Mouse (Mus musculus) midbrain, embryonic 15.5 days (tissue): Measurements from ENCODE around the gene Pla2g12a. TPM values are rescaled to one million over a fixed set of nuclear protein-coding genes. Genes with fewer than 3 reads are reported as not detected.

Experiments used
- ATAC-seq: fragments of 200-750 bp; cut with Nextera tagmentation; replicated peaks from 2 replicates; pipeline ENCODE4 v1.8.0; 2017; ENCODE audit warnings: moderate TSS enrichment
- H3K27ac ChIP-seq: fragments of 300-500 bp; sonication (generic); 2 replicates; pipeline ENCODE4 v1.5.1; 2015; ENCODE audit warnings: mild to moderate bottlenecking, inconsistent platforms
- H3K27me3 ChIP-seq: fragments of 300-500 bp; sonication (generic); replicated peaks from 2 replicates; pipeline ENCODE4 v1.6.1; 2015; ENCODE audit warnings: inconsistent platforms
- H3K36me3 ChIP-seq: fragments of 300-500 bp; sonication (generic); replicated peaks from 2 replicates; pipeline ENCODE4 v1.6.1; 2015; ENCODE audit warnings: inconsistent platforms
- H3K4me1 ChIP-seq: fragments of 300-500 bp; sonication (generic); 2 replicates; pipeline ENCODE4 v1.6.1; 2015; ENCODE audit warnings: inconsistent platforms
- H3K4me2 ChIP-seq: fragments of 300-500 bp; sonication (generic); 2 replicates; pipeline ENCODE4 v1.6.1; 2015; ENCODE audit warnings: inconsistent platforms, mild to moderate bottlenecking, moderate library complexity
- H3K4me3 ChIP-seq: fragments of 300-500 bp; sonication (generic); 2 replicates; pipeline ENCODE4 v1.5.1; 2015; ENCODE audit warnings: mild to moderate bottlenecking, inconsistent platforms
- H3K9ac ChIP-seq: fragments of 300-500 bp; sonication (generic); 2 replicates; pipeline ENCODE4 v1.6.1; 2015; ENCODE audit warnings: mild to moderate bottlenecking, inconsistent platforms
- H3K9me3 ChIP-seq: fragments of 300-500 bp; sonication (generic); 2 replicates; pipeline ENCODE4 v1.6.1; 2016; ENCODE audit warnings: inconsistent platforms
- WGBS: fragments of 180-500 bp; shearing (Covaris S2); methylation state at CpG from one replicate; pipeline ENCODE4 v1.1.7; 2015; ENCODE audit warnings: mixed read lengths; 5-methylcytosine and 5-hydroxymethylcytosine counted together
- polyA plus RNA-seq: library from polyadenylated mRNA; unstranded; fragments of >200 nt; fragmentation: Nextera tagmentation; extraction: Ambion mirVana; gene quantifications from 2 replicates; pipeline ENCODE4 v1.2.1, GENCODE M21; 2015

Gene Pla2g12a
- polyA plus RNA-seq, 1 experiment from 2014 or later, result 37.4 TPM

DNA sequence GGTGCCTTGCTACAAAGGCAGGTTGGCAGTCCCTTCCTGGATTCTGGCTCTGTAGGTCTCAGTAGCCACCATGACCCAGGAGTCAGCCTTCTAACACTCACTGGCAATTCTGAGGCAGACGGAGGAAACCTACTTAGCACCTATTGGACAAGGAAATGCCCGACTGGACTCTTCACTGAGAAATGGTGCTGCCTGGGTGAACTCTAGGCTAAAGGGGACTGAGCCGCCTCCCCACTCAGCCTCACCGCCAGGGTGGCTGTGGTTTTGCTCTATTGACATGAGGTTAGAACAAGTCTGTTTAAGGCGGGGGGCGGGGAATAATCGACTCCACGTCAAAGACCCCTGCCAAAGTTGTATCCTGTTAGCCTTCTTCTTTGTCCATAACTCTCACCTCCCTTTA is 25.5 kb downstream of the Pla2g12a start:
- H3K4me2 ChIP-seq, result no peak overlapping the region
- no peaks in the 10 kb centered on the region for H3K9me3 ChIP-seq
- ATAC-seq, result no peak
- peaks cover 11% of the 10 kb centered on the region for H3K4me1 ChIP-seq
- no peaks in the 10 kb centered on the region for H3K36me3 ChIP-seq
- 84% methylated on average over 8 of the region's 8 CpGs for WGBS
- no peaks in the 10 kb centered on the region for H3K27me3 ChIP-seq
- H3K9ac ChIP-seq, result no peak overlapping the region
- no peak overlapping the region for H3K4me3 ChIP-seq
- H3K27ac ChIP-seq, result no peak overlapping the region

DNA sequence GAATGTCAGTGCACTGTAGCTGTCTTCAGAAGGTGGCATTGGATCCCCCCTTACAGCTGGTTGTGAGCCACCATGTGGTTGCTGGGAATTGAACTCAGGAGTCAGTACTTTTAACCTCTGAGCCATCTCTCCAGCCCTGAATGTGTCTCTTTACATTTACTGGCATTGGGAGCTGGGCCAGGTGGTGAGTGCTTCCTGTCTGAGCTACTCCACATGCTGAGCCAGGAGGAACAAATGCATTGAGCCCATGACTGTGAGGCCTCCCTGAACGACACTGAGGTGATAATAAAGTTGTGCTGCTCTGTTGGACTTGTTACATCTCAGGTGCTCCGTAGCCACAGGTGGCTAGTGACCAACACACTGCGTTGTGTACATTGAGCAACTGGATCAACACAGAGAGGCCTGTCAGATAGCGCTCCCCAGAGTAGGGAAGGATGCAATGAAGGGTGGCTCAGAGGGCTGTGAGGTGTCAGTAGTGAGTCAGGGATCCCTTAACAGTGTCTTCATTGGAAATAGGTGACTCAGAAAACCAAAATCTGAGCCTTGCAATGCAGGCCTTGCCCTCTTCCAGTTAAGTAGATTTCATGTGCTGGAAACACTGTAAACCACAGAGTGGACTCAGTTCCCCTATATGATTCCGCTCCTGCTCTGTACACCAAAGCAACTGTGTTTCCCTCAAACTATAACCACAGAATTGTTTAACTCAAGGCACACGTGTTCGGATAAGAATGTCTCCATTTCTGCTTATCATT is 26.2 kb downstream of the Pla2g12a start:
- Histone ChIP-seq H3K27me3 (no peaks in the 10 kb centered on the region), H3K4me1 (peaks cover 11% of the 10 kb centered on the region), H3K4me2 (no peak overlapping the region), H3K4me3 (no peak overlapping the region), H3K9me3 (no peaks in the 10 kb centered on the region), H3K27ac (no peak overlapping the region), H3K36me3 (no peaks in the 10 kb centered on the region), H3K9ac (no peak overlapping the region)
- WGBS, result 88% methylated on average over 7 of the region's 7 CpGs
- no peak for ATAC-seq

DNA sequence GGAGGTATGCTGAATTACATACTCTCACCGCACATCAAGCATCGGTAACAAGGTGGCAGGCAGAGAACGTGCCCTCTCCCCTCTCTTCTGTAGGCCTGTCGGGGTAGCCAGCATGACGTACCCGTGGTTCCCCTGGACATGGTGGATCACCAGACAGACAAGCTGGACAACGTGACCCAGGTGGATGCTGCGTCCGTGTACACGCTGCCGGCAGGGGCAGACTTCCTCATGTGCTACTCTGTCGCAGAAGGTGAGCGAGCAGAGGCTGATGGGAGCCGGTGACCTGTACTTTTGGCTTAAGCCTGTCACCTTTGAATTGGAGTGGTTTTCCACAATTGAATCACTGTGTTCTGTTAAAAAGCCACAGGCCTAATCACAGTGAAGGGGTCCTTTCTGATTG is 33.6 kb downstream of the Pla2g12a start:
- no peak overlapping the region for H3K4me3 ChIP-seq
- H3K4me2 ChIP-seq, result no peak overlapping the region
- no peaks in the 10 kb centered on the region for H3K27me3 ChIP-seq
- H3K36me3 ChIP-seq, result no peaks in the 10 kb centered on the region
- no peaks in the 10 kb centered on the region for H3K4me1 ChIP-seq
- no peak overlapping the region for H3K27ac ChIP-seq
- no peak for ATAC-seq
- no peaks in the 10 kb centered on the region for H3K9me3 ChIP-seq
- no peak overlapping the region for H3K9ac ChIP-seq
- 94% methylated on average over 14 of the region's 14 CpGs for WGBS

DNA sequence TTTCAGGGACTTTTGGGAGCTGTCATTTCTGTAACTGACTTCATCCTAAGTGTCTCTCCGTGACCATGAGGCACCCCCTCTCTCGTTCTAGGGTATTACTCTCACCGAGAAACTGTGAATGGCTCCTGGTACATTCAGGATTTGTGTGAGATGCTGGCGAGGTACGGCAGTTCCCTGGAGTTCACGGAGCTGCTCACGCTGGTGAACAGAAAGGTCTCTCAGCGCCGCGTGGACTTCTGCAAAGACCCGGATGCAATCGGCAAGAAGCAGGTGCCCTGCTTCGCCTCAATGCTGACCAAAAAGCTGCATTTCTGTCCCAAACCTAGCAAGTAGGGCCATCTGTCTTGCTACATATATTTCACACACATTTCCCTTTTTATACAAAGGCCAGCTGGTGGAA is 34.8 kb downstream of the Pla2g12a start:
- no peaks in the 10 kb centered on the region for H3K9me3 ChIP-seq
- H3K27ac ChIP-seq, result no peak overlapping the region
- no peaks in the 10 kb centered on the region for H3K27me3 ChIP-seq
- no peaks in the 10 kb centered on the region for H3K36me3 ChIP-seq
- no peak overlapping the region for H3K4me2 ChIP-seq
- 90% methylated on average over 13 of the region's 13 CpGs for WGBS
- H3K4me3 ChIP-seq, result no peak overlapping the region
- no peaks in the 10 kb centered on the region for H3K4me1 ChIP-seq
- no peak for ATAC-seq
- H3K9ac ChIP-seq, result no peak overlapping the region

DNA sequence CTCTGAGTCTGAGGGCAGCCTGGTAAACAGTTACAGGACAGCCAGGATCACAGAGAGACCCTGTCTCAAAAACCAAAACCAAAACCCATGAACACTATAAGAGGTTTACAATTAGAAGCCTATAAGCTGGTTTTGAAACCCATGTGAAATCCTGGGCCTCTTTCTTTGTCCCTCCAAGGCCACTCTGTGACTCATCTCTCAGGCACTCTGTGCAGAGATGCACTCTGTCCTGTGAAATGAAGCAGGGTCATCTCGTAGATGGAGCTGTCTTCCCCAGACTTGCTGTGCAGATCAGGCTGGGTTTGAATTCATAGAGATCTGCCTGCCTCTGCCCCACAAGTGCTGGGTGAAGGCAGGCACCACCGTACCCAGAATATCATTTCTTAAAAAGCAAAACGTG is 39.0 kb downstream of the Pla2g12a start:
- 80% methylated on average over 3 of the region's 3 CpGs for WGBS
- H3K4me1 ChIP-seq, result 0 out of 2 replicates have a peak, but pooled peaks cover 2% of the 10 kb centered on the region
- no peak for ATAC-seq
- no peak overlapping the region for H3K4me3 ChIP-seq
- H3K27ac ChIP-seq, result no peak overlapping the region
- no peak overlapping the region for H3K9ac ChIP-seq
- H3K36me3 ChIP-seq, result no peaks in the 10 kb centered on the region
- no peaks in the 10 kb centered on the region for H3K27me3 ChIP-seq
- H3K4me2 ChIP-seq, result no peak overlapping the region
- H3K9me3 ChIP-seq, result no peaks in the 10 kb centered on the region

DNA sequence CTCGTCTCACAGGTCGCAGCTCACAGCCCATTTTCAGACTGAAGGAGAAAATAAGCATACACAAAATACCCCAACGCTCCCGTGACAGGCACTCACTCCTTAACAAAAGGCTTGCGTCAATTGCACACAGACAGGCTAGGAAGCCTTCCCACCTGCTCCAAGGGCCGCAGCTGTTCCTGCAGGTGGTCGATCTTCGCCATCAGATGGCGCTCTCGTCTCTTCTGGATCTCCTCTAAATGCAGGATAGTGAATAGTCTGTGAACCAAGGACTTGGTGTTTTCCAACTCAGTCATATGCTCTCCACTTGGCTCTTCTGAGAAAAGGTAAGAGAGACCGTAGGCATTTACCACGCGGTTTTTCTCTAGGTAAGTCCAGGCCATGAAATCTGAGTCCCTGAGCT is 40.0 kb downstream of the Pla2g12a start:
- no peak overlapping the region for H3K27ac ChIP-seq
- H3K36me3 ChIP-seq, result no peaks in the 10 kb centered on the region
- 13% methylated on average over 13 of the region's 13 CpGs for WGBS
- no peak overlapping the region for H3K4me3 ChIP-seq
- 0 out of 2 replicates have a peak, but pooled peaks cover 2% of the 10 kb centered on the region for H3K4me1 ChIP-seq
- no peaks in the 10 kb centered on the region for H3K9me3 ChIP-seq
- no peak overlapping the region for H3K9ac ChIP-seq
- ATAC-seq, result peak; percentile 87
- no peaks in the 10 kb centered on the region for H3K27me3 ChIP-seq
- H3K4me2 ChIP-seq, result no peak overlapping the region

DNA sequence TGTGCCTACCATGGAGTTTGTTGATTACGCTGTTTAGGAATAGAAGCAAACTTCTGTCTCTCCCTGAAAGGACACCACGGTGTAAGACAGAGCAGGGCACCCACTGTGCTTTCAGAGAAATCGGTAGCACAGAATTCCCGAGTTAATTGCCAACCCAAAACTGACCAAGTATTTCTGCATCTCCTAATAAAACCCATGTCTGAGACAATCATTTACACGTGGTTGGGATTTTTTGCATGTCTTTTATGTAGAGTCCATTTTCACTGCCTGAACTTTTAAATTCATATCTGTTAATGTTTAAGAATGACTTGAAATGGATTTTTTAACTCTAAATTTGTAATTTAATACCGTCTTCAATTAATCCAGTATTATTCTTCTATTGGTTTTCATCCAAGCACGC is 45.2 kb downstream of the Pla2g12a start:
- Histone ChIP-seq H3K4me1 (no peaks in the 10 kb centered on the region), H3K9me3 (no peaks in the 10 kb centered on the region), H3K36me3 (no peaks in the 10 kb centered on the region), H3K9ac (no peak overlapping the region), H3K4me3 (no peak overlapping the region), H3K27me3 (no peaks in the 10 kb centered on the region), H3K4me2 (no peak overlapping the region), H3K27ac (no peak overlapping the region)
- ATAC-seq, result no peak
- WGBS, result 91% methylated on average over 7 of the region's 7 CpGs

DNA sequence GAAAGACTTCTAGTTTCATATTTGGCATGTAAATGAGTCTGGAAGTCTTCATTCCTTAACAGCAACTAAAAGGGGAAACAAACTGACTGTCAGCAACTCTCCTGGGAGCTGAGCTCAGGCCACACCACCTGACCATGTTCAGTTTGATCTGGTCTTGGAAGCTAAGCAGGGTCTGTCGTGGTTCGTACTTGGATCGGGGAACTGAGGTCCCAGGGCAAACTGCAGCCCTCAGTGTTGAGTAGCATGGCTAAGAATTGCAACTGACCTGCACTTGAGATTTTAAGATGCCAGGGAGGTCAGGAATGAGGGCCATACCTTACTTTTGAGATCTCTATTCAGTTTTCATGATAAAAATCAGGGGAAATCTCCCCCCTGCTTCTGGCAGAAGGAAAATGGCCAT is 47.5 kb downstream of the Pla2g12a start:
- H3K4me1 ChIP-seq, result no peaks in the 10 kb centered on the region
- no peak overlapping the region for H3K4me2 ChIP-seq
- no peak overlapping the region for H3K4me3 ChIP-seq
- H3K9ac ChIP-seq, result no peak overlapping the region
- WGBS, result 89% methylated on average over 3 of the region's 3 CpGs
- ATAC-seq, result no peak
- no peaks in the 10 kb centered on the region for H3K36me3 ChIP-seq
- no peaks in the 10 kb centered on the region for H3K9me3 ChIP-seq
- H3K27ac ChIP-seq, result no peak overlapping the region
- no peaks in the 10 kb centered on the region for H3K27me3 ChIP-seq

DNA sequence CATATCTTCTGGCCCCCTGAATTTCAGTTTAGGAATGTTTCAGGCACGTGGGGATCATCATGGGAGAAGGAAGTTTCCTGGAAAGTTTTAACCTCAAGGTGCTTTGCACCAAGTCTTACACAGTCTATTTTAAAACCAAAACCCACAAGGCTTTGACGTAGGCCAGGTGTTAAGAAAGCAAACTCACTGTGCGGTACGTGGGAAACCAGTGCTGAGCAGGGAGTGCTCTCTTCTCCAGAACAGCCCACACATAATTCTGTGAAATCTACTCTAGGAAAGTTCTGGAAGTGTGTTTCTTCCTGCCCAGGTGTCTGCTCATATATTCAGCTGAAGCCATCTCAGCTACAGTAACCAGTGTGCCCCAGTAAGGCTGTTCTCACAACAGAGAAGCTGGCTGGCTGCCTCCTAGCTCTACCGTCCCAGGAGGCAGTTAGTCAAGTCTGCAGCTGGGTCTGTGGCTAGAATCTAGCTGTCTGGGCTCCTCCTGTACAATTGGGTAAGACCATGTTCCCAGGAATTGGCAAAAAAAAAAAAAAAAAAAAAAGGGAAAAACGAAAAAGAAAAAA is 51.9 kb downstream of the Pla2g12a start:
- Histone ChIP-seq H3K36me3 (no peaks in the 10 kb centered on the region), H3K4me1 (no peaks in the 10 kb centered on the region), H3K9me3 (no peaks in the 10 kb centered on the region), H3K4me3 (no peak overlapping the region), H3K27ac (no peak overlapping the region), H3K9ac (no peak overlapping the region), H3K4me2 (no peak overlapping the region), H3K27me3 (no peaks in the 10 kb centered on the region)
- ATAC-seq, result no peak
- WGBS, result 73% methylated on average over 6 of the region's 6 CpGs

DNA sequence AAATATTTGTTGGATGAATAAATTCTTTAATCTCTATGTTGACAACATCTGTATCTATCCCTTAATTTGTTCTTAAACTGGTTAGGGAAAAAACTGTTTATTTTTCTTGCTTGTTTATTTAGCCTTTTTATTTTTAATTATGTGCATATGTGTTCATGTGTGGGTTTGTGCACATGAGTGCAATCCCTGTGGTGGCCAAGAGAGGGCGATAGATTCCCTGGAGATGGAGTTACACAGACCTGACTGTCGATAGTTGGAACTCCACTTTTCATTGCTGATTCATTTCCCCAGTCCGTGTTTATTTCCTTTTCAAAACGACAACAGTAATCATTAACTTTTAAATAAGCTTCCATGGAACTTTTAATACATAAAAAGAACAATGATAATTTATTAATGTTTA is 54.0 kb downstream of the Pla2g12a start:
- 51% methylated on average over 4 of the region's 4 CpGs for WGBS

DNA sequence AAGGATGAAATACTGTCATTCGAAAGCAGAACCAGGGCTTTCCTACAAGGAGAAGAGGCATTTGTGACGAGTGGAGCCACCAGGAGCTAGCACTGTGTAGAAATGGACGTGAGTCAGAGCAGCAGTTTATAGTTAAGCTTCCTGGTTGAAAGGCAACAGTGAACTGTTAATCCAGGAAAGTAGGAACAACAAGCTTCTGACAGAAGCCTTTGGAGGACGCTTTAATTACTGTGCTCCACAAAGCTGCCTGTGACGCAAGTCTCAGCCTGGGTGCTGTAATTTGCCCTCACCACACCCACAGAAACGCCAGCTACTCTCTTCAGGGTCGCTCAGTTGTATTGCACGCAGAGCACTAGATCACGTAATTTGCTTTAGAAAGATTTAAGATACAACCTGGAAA is 58.2 kb downstream of the Pla2g12a start:
- ATAC-seq, result no peak
- no peak overlapping the region for H3K4me2 ChIP-seq
- no peaks in the 10 kb centered on the region for H3K4me1 ChIP-seq
- no peaks in the 10 kb centered on the region for H3K9me3 ChIP-seq
- no peak overlapping the region for H3K27ac ChIP-seq
- H3K36me3 ChIP-seq, result no peaks in the 10 kb centered on the region
- no peak overlapping the region for H3K9ac ChIP-seq
- H3K27me3 ChIP-seq, result no peaks in the 10 kb centered on the region
- 55% methylated on average over 9 of the region's 9 CpGs for WGBS
- no peak overlapping the region for H3K4me3 ChIP-seq

More for the DNA sequence above, 54.0 kb downstream of the Pla2g12a start:
- Histone ChIP-seq H3K4me1 (no peaks in the 10 kb centered on the region), H3K27me3 (no peaks in the 10 kb centered on the region), H3K27ac (no peak overlapping the region), H3K9ac (no peak overlapping the region), H3K4me3 (no peak overlapping the region), H3K4me2 (no peak overlapping the region), H3K9me3 (no peaks in the 10 kb centered on the region), H3K36me3 (no peaks in the 10 kb centered on the region)
- no peak for ATAC-seq

DNA sequence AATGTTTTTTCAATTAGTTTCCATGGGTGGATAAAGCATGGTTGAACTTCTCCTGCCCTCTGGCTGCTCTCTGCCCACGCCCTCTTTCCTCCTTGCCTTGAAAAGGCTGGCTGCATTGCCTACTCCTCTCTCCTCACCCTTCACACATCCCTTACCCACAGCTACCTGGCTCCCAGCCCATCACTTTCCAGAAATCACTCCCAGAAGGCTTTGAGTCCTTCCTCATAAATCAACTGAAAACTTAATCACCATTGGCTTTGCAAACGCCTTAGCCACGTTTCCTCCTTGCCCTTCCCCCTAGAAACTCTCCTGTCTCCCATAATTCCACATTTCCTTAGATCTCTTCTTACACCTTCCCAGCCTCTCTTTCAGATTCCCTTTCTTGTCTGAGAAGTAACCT is 59.4 kb downstream of the Pla2g12a start:
- Histone ChIP-seq H3K4me2 (no peak overlapping the region), H3K9me3 (no peaks in the 10 kb centered on the region), H3K4me3 (no peak overlapping the region), H3K27ac (no peak overlapping the region), H3K27me3 (no peaks in the 10 kb centered on the region), H3K4me1 (no peaks in the 10 kb centered on the region), H3K36me3 (no peaks in the 10 kb centered on the region), H3K9ac (no peak overlapping the region)
- no peak for ATAC-seq
- whole genome bisulfite sequencing, result 60% methylated on average over 3 of the region's 3 CpGs

DNA sequence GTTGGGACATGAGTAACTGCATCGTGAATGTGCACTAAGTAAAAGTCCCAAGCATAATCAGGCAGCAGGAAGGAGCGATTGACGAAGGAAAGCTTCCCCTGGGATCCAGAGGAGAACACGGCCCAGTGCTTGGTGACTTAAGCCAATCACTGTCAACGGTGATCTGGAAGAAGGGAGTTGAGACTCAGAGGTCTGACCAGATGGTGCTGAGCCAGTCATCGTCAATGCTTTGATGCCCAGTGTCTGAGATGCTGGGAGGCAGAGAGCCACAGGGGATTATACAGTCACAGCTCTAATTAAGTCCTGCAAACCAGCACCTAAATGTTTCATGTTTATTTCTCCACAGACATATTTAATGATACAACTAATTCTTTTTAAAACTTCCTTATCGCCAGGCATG is 60.7 kb downstream of the Pla2g12a start:
- Histone ChIP-seq H3K27me3 (no peaks in the 10 kb centered on the region), H3K27ac (no peak overlapping the region), H3K4me2 (no peak overlapping the region), H3K4me3 (no peak overlapping the region), H3K9ac (no peak overlapping the region), H3K36me3 (no peaks in the 10 kb centered on the region), H3K9me3 (no peaks in the 10 kb centered on the region), H3K4me1 (no peaks in the 10 kb centered on the region)
- 43% methylated on average over 7 of the region's 7 CpGs for WGBS
- no peak for ATAC-seq
